Mouse (Mus musculus): ENCODE data around the gene Fgfr1op.
"Not testable (repeated sequence)": the region's sequence is repeated elsewhere in the genome, so short reads cannot be mapped to it uniquely, and the experiment has no call there.

Fgfr1op gene

DNA sequence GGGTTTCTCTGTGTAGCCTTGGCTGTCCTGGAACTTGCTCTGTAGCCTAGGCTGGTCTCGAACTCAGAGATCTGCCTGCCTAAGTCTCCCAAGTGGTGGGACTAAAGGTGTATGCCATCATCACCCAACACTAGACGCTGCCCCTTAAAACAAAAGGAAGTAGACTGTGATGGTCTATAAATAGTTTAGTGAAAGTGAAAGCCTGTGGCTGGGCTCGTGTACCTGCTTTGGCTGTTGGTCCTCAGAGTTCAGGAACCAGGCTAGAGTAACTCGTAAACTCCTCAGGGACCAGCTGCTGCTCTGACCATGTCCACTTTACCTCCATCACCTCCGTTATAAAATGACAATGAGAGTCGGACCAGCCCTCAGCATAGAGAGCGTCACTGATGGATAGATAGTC lies 5.0 kb downstream of the Fgfr1op start:
- DNase-seq (ENCODE audit: low spot score) = no peak

DNA sequence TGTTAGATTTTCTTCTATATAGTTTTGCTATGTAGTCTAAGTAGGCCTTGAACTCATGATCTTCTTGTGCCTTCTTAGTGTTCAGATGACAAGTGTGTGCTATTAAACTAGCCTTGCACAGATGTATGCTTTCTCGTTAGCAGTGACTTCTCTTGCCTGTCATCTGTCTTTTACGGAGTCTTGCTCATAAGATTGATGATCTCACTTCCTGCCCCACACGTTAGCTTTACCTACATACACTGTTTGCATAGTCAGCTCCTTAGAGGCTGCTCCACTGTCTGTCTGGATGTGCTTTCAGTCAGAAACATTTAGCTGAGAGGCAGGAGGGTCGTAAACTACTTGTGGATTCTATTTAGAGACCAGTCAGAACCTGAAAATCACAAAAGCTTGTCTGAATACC lies 5.8 kb downstream of the Fgfr1op start:
- no peak for DNase-seq (ENCODE audit: low spot score)

- no peak for DNase-seq (ENCODE audit: low spot score)
These were observed 11.8 kb downstream of the Fgfr1op start for GRCm38 (mm10) chr17:8177090-8177489.

DNA sequence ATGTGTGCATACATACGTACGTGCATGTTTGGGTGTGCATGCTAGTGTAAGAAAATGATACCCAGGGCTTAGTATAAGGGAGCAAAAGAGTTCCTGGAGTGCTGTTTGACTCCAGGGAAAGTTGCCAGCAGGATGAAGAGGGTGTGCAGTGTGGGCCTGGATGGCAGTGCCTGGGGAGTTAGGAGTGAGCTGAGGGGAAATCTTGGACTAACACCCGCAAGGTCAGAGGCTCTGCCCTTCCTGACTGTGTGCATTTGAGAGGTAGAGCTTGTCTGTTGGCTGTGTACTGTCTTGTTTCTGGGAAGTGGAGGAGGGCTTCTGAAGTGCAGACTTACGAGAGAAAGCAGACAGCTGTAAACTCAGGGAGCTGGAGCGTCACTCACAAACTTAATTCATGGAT lies 18.5 kb downstream of the Fgfr1op start:
- DNase-seq (ENCODE audit: low spot score) = no peak

DNA sequence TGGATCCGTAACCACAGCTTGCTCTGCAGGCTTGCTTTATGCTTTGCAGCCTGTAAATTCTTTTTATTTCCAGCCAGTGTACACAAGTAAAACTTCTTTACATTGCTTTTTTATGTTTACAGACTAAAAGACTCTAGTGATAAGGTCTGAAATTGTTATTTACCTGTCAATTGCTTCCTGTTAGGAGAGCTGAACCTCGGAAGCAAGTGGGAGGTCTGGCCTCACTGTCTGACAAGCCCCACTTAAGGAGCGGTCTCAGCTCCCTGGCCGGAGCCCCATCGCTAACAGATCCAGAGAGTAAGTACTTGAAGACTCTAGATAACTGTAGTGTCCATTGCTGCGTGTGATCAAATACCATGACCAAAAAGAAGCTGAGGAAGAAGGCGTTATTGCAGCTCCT lies 18.9 kb downstream of the Fgfr1op start:
- DNase-seq (ENCODE audit: low spot score) = no peak

GRCm38 (mm10) chr17:8193678-8194077 lies 28.4 kb downstream of the Fgfr1op start:
- DNase-seq (ENCODE audit: low spot score) = no peak

DNA sequence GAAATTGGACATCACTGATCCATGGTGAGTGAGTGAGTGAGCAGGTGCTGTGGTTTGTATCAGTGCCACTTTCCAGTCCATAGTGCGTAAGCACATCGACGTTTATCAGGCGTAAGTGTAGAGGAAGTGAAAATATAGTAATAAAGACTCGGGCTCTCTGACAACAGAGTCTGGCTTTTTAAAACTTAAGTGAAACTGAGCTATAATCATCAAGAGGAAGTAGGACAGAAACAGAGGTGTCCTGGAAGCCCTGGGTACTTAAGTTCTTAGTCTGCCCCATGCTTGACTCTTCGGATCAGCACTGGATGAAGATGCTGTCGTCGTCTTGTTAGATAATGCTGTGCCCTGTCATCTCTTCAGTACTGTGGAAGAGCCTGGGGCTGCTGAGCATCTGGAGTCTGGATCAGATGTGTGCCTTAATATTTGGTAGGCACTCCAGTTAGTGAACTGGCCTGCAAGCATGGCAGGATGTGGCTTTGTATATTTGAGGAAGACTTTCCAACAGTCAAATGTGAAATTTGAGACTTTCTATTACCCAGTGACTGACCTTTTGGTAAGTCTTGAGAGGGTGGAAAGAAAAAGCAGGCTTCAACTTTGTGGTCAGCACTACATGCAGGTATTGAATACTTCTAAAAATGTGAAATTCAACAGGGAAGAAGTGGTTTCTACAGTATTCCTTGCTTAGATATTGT lies 30.5 kb downstream of the Fgfr1op start:
- DNase-seq (ENCODE audit: low spot score) = no peak

GRCm38 (mm10) chr17:8197652-8198051 lies 32.4 kb downstream of the Fgfr1op start:
- no peak for DNase-seq (ENCODE audit: low spot score)

- DNase-seq (ENCODE audit: low spot score) = no peak
These were observed 34.0 kb downstream of the Fgfr1op start for GRCm38 (mm10) chr17:8199067-8199935.

DNA sequence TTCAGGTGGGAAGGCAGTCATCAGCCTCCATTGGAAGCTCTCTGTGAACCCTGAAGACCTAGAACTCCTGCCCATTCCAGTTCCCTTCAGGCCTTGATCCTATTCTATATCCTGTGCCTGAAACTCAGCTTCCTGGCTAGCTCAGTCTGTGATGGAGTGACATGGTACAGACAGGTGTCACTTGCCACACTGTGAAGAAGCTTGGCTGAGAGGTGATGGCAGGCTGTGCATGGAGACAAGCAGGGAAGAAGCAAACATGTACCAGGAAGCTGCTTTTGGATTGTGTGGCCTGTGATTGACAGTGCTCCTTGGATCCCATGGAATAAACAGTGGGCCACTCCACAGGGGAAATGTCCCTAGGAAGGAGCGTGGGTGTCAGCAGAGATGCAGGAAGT lies 34.6 kb downstream of the Fgfr1op start:
- no peak for DNase-seq (ENCODE audit: low spot score)

GRCm38 (mm10) chr17:8203487-8203886 lies 38.2 kb downstream of the Fgfr1op start:
- DNase-seq (ENCODE audit: low spot score) = no peak

DNA sequence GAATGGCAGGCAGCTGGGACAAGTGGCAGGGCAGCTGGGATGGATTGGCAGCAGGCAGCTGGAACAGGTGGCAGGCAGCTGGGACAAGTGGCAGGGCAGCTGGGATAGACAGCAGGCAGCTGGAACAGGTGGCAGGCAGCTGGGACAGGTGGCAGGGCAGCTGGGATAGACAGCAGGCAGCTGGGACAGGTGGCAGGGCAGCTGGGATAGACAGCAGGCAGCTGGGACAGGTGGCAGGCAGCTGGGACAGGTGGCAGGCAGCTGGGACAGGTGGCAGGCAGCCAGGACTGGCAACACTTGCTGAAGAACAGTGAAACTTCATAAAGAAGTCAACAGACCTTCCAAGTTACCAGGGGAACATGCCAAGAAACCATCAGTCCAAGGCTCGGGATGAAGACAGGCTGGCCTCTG lies 39.9 kb downstream of the Fgfr1op start:
- not testable (repeated sequence) for DNase-seq (ENCODE audit: low spot score)

DNA sequence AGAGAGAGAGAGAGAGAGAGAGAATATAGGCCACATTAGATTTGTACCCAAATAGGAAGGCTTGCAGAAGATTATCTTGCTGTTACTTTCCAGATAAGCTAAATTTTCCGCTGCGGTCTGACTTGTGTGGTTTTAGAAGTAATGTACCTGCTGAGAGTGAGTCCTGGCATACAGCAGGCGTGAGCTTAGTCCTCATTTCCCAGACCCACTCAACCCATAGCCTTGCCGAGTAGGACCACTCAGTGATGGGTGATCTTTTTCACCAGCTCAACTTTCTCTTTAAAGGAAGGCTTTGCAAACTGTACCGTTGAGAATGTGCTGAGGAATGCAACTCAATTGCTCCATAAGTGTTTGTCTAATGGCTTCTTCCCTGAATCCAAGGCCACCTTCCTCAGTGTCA lies 41.4 kb downstream of the Fgfr1op start:
- no peak for DNase-seq (ENCODE audit: low spot score)

- DNase-seq (ENCODE audit: low spot score) = no peak
These were observed 44.4 kb downstream of the Fgfr1op start for GRCm38 (mm10) chr17:8209696-8210095.

- DNase-seq (ENCODE audit: low spot score) = no peak
These were observed 44.9 kb downstream of the Fgfr1op start for GRCm38 (mm10) chr17:8210170-8210569.

DNA sequence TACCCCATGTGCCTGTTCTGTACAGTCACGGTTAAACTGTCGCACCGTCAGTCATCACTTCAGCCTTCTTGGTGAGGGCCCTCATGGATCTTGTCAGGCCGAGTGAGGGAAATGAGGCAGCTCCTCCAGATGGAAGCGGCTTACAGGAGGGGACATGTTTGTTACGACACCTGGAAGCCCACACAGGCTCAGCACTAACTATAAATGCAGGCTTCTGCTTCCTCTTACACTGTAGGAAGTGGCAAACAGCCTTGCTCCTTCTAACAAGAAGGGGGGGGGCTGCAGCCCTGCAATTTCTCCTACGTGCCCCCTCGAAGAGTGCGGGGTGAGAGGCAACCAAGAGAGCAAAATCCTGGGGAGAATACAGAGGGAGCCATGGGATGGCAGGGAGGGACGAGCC lies 45.4 kb downstream of the Fgfr1op start:
- no peak for DNase-seq (ENCODE audit: low spot score)

DNA sequence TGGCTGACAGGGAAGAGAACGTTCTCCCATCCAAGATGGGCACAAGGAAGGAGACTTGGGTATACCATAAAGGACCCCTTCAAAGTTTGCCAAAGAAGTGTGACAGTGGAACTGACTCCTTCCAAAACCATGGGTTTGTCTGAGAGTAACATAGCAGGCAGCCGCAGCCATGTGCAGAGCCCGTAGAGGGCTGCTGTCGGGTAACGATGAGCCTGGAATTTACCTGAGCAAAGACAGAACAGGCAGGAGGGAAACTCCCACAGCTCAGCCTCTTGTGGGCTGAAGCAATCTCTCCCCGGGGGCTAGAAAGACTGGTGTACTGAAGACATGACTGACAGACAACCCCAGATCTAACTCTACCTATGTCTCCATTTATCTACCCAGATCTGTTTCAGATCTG lies 46.1 kb downstream of the Fgfr1op start:
- DNase-seq (ENCODE audit: low spot score) = no peak

- no peak for DNase-seq (ENCODE audit: low spot score)
These were observed 49.1 kb downstream of the Fgfr1op start for GRCm38 (mm10) chr17:8214369-8214768.

DNA sequence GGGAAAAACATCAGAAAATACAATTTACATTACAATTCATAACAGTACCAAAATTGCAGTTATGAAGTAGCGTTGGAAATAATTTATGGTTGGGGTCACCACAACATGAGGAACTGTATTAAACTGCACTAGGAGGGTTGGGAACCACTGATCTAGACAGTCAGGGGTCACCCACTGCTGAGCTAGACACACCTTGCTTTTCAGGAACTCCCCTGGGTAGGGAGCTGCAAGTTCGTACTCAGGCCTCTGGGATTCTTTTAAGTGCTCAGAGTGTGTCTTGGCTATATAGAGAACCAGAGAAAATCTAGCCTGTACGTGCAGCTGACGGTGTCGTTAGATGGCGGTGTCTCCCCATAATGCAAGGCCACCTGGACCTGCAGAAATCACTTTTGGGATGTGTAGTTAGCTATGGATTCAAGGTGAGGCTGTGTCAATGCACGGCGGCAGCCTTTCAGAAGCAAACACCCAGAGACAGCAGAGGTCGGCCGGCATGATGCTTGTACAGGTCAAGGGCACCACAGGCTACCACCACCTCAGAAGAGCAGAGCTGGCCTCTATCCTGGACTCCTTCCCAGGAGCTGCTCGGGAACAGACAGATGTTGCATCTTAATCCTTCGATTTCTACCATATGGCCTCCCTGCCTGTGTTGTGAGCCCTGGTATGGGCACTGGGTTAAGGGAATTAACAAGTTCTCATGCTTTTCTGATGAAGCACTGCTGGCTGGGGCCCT lies 49.9 kb downstream of the Fgfr1op start:
- no peak for DNase-seq (ENCODE audit: low spot score)

- no peak for DNase-seq (ENCODE audit: low spot score)
These were observed 57.9 kb downstream of the Fgfr1op start for GRCm38 (mm10) chr17:8223225-8223624.

- DNase-seq (ENCODE audit: low spot score) = no peak
These were observed 58.8 kb downstream of the Fgfr1op start for GRCm38 (mm10) chr17:8224072-8224471.

GRCm38 (mm10) chr17:8225166-8225565 lies 59.9 kb downstream of the Fgfr1op start:
- DNase-seq (ENCODE audit: low spot score) = no peak

DNA sequence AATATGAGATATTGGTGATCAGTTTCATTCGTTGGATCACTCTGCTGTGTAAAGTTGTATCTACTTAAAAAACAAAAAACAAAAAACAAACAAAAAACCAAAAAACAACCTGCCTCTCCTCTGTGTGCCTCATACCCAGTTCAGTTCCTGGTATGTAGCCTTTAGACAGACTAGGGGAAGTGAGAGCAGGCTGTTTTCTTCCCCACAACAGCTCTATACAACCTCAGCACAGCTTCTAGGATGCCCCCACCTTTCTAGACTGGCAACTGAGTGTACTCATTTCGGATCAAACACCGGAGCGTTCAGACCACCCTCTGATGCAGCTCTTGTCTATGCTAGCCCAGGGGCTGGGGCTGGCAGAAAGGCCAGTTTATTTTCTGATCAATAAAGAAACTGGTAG lies 60.4 kb downstream of the Fgfr1op start:
- no peak for DNase-seq (ENCODE audit: low spot score)
